Mouse (Mus musculus) heart, adult 2 months (tissue): ENCODE data around the gene Fgfbp1.

Experiments
- CTCF ChIP-seq: fragments of 200-600 bp; IDR thresholded peaks from 2 replicates; pipeline ENCODE4 v1.8.1; 2022; ENCODE audit warnings: antibody characterized with exemption, mild to moderate bottlenecking, moderate library complexity
- EP300 ChIP-seq: fragments of 200-500 bp; IDR thresholded peaks from 2 replicates; pipeline ENCODE4 v1.6.1; 2011; ENCODE audit warnings: low read depth, low read length, control low read depth; ENCODE audit not compliant: insufficient read depth
- POLR2A ChIP-seq: fragments of 200-500 bp; IDR thresholded peaks from 2 replicates; pipeline ENCODE4 v1.6.1; 2011; ENCODE audit warnings: mild to moderate bottlenecking, low read depth, low read length, control low read depth; ENCODE audit not compliant: insufficient read depth

- TF ChIP-seq CTCF (no peak), POLR2A (no peak), EP300 (no peak)
Observed at GRCm38 (mm10) chr5:43980397-43980796, 1.2 kb downstream of the Fgfbp1 start.
